Mouse (Mus musculus): ENCODE measurements around the gene 4930505A04Rik.

GRCm38 (mm10) chr11:30448126-30448525 is 23.5 kb downstream of the 4930505A04Rik start:
- TF ChIP-seq POLR2A (IDR thresholded peaks at IDR 0.05; ENCODE audit: borderline replicate concordance, low read depth, low read length) (no peak), CTCF (IDR thresholded peaks at IDR 0.05; ENCODE audit: low read depth, low read length) (no peak)
